Mouse (Mus musculus): ENCODE measurements around the gene Srpk1.

GRCm38 (mm10) chr17:28657936-28658335, 35.4 kb upstream of the Srpk1 start:
- no peak for TF ChIP-seq CTCF (IDR thresholded peaks at IDR 0.05; ENCODE audit: extremely low read depth, insufficient read depth, low read length)
- TF ChIP-seq POLR2A (IDR thresholded peaks at IDR 0.05; ENCODE audit: extremely low read depth, insufficient read depth, low read length), result no peak

All from cortical plate, adult 2 months (tissue).